Mouse (Mus musculus): ENCODE data around the gene Ccdc43.

DNA sequence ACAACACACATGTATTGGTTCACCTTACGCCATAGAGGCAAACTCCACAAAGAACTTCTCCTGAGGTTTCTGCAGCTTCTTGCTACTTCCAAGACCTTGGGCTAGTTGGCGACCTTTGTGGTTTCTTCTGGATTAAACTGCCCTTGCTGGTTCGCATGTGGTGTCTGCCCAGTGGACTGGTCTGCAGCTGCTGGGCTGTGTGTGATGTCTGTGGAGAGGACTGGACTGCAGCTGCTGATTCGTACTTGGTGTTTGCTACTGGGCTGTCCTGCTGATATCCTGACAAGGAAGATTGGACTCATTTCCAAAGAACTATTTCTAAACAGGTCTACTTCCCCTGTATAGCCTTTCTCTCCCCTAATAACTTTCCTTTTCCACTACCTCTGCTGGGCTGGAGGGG, 14.8 kb upstream of the Ccdc43 start:
- no peak for TF ChIP-seq POLR2A (IDR thresholded peaks at IDR 0.05; ENCODE audit: control insufficient read depth in 1 of 2, insufficient read depth in 1 of 2, low read depth in 1 of 2, low read length in 2 of 2, poor library complexity in 1 of 2)
- TF ChIP-seq MXI1 (IDR thresholded peaks at IDR 0.05; ENCODE audit: low read depth, low read length): no peak
- no peak for TF ChIP-seq JUND (IDR thresholded peaks at IDR 0.05; ENCODE audit: low read depth, low read length)
- TF ChIP-seq SIN3A (IDR thresholded peaks at IDR 0.05; ENCODE audit: low read length): no peak
- TF ChIP-seq MAFK (IDR thresholded peaks at IDR 0.05; ENCODE audit: borderline replicate concordance, low read depth, low read length): no peak
- no peak for TF ChIP-seq MEF2A (IDR thresholded peaks at IDR 0.05; ENCODE audit: extremely low read depth, insufficient replicate concordance, low read depth, low read length, poor library complexity, severe bottlenecking)
- TF ChIP-seq CTCF (IDR thresholded peaks at IDR 0.05 in 2 of 3, conservative IDR thresholded peaks at IDR 0.05 in 1 of 3; ENCODE audit: control insufficient read depth in 1 of 3, insufficient read depth in 1 of 3, low read depth in 2 of 3, low read length in 3 of 3, poor library complexity in 1 of 3, severe bottlenecking in 1 of 3): no peak
- no peak for TF ChIP-seq POLR2AphosphoS2 (IDR thresholded peaks at IDR 0.05; ENCODE audit: low read length)
- no peak for TF ChIP-seq ZMIZ1 (IDR thresholded peaks at IDR 0.05; ENCODE audit: low read depth, low read length)
- TF ChIP-seq KAT2A (conservative IDR thresholded peaks at IDR 0.05; ENCODE audit: low read depth, low read length): no peak
- TF ChIP-seq HCFC1 (IDR thresholded peaks at IDR 0.05; ENCODE audit: low read depth, low read length): no peak
- no peak for TF ChIP-seq TCF12 (IDR thresholded peaks at IDR 0.05; ENCODE audit: low read depth, low read length)
- TF ChIP-seq EP300 (IDR thresholded peaks at IDR 0.05; ENCODE audit: low read depth in 1 of 2, low read length in 2 of 2): no peak
- TF ChIP-seq SMC3 (IDR thresholded peaks at IDR 0.05; ENCODE audit: low read depth, low read length): no peak
